Mouse (Mus musculus) intestine, embryonic 16.5 days (tissue): ENCODE measurements around the gene Galnt2. TPM values are rescaled to one million over a fixed set of nuclear protein-coding genes. Genes with fewer than 3 reads are reported as not detected.

Source experiments
- ATAC-seq: fragments of 200-750 bp; cut with Nextera tagmentation; 2 replicates; pipeline ENCODE4 v1.8.0; 2017; ENCODE audit warnings: moderate TSS enrichment, moderate library complexity
- H3K27ac ChIP-seq: fragments of 300-500 bp; sonication (generic); 2 replicates; pipeline ENCODE4 v1.5.1; 2014; ENCODE audit warnings: mild to moderate bottlenecking, low read length
- H3K27me3 ChIP-seq: fragments of 300-500 bp; sonication (generic); replicated peaks from 2 replicates; pipeline ENCODE4 v1.6.1; 2014; ENCODE audit warnings: low read length, control low read depth, mixed read lengths; ENCODE audit not compliant: control insufficient read depth, insufficient read depth
- H3K36me3 ChIP-seq: fragments of 300-500 bp; sonication (generic); 2 replicates; pipeline ENCODE4 v1.6.1; 2014; ENCODE audit warnings: low read length, control low read depth; ENCODE audit not compliant: control insufficient read depth, insufficient read depth
- H3K4me1 ChIP-seq: fragments of 300-500 bp; sonication (generic); 2 replicates; pipeline ENCODE4 v1.6.1; 2014; ENCODE audit warnings: low read length, control low read depth, mixed read lengths; ENCODE audit not compliant: control insufficient read depth, insufficient read depth
- H3K4me2 ChIP-seq: fragments of 300-500 bp; sonication (generic); 2 replicates; pipeline ENCODE4 v1.6.1; 2014; ENCODE audit warnings: low read depth, low read length, control low read depth
- H3K4me3 ChIP-seq: fragments of 300-500 bp; sonication (generic); 2 replicates; pipeline ENCODE4 v1.5.1; 2014; ENCODE audit warnings: mild to moderate bottlenecking, low read length
- H3K9ac ChIP-seq: fragments of 300-500 bp; sonication (generic); 2 replicates; pipeline ENCODE4 v1.6.1; 2014; ENCODE audit warnings: low read depth, low read length
- H3K9me3 ChIP-seq: fragments of 300-500 bp; sonication (generic); 2 replicates; pipeline ENCODE4 v1.6.1; 2016; ENCODE audit warnings: low read length, control low read depth; ENCODE audit not compliant: control insufficient read depth
- WGBS: fragments of 180-500 bp; shearing (Covaris S2); extraction: QIAGEN DNeasy Blood & Tissue Kit; methylation state at CpG from one replicate; pipeline ENCODE4 v1.1.7; 2014; 5-methylcytosine and 5-hydroxymethylcytosine counted together
- polyA plus RNA-seq: library from polyadenylated mRNA; unstranded; fragments of >200 nt; fragmentation: Nextera tagmentation; extraction: Ambion mirVana; gene quantifications from 2 replicates; pipeline ENCODE4 v1.2.1, GENCODE M21; 2015

Gene Galnt2
- polyA plus RNA-seq, 1 experiment from 2014 or later, result 35.9 TPM

GRCm38 (mm10) chr8:124317821-124318220, 86.6 kb downstream of the Galnt2 start:
- Histone ChIP-seq H3K36me3 (no peaks in the 10 kb centered on the region; the same call in 1 of the 2 replicates), H3K9ac (no peak overlapping the region), H3K4me2 (no peak overlapping the region), H3K9me3 (no peaks in the 10 kb centered on the region), H3K4me3 (no peak overlapping the region), H3K27ac (no peak overlapping the region), H3K4me1 (peaks cover 8% of the 10 kb centered on the region; the same call in 1 of the 2 replicates), H3K27me3 (no peaks in the 10 kb centered on the region)
- ATAC-seq, result no peak
- WGBS, result 89% methylated on average over 6 of the region's 6 CpGs

- Histone ChIP-seq H3K9ac (no peak overlapping the region), H3K36me3 (peaks cover 3% of the 10 kb centered on the region; the same call in 1 of the 2 replicates), H3K4me2 (no peak overlapping the region), H3K4me3 (no peak overlapping the region), H3K9me3 (no peaks in the 10 kb centered on the region), H3K4me1 (peaks cover 8% of the 10 kb centered on the region; the same call in 1 of the 2 replicates), H3K27me3 (no peaks in the 10 kb centered on the region), H3K27ac (no peak overlapping the region)
- WGBS, result 73% methylated on average over 11 of the region's 11 CpGs
- ATAC-seq, result no peak
Observed at GRCm38 (mm10) chr8:124318612-124319315, 87.6 kb downstream of the Galnt2 start.

- H3K4me3 ChIP-seq, result no peak overlapping the region
- 84% methylated on average over 4 of the region's 4 CpGs for WGBS
Observed at GRCm38 (mm10) chr8:124319316-124319652, 88.1 kb downstream of the Galnt2 start.

GRCm38 (mm10) chr8:124321227-124321840, 90.1 kb downstream of the Galnt2 start:
- H3K4me1 ChIP-seq, result 0 out of 2 replicates have a peak, but pooled peaks cover 7% of the 10 kb centered on the region

More at GRCm38 (mm10) chr8:124319316-124319652, 88.1 kb downstream of the Galnt2 start:
- no peak overlapping the region for H3K4me2 ChIP-seq
- H3K36me3 ChIP-seq, result peaks cover 7% of the 10 kb centered on the region; the same call in 1 of the 2 replicates
- no peaks in the 10 kb centered on the region for H3K27me3 ChIP-seq
- no peaks in the 10 kb centered on the region for H3K9me3 ChIP-seq
- no peak overlapping the region for H3K27ac ChIP-seq
- ATAC-seq, result no peak
- H3K9ac ChIP-seq, result no peak overlapping the region
- peaks cover 8% of the 10 kb centered on the region; the same call in 1 of the 2 replicates for H3K4me1 ChIP-seq

GRCm38 (mm10) chr8:124323356-124323755, 92.2 kb downstream of the Galnt2 start:
- no peak overlapping the region for H3K4me2 ChIP-seq
- H3K9ac ChIP-seq, result no peak overlapping the region
- H3K4me3 ChIP-seq, result no peak overlapping the region
- 0 out of 2 replicates have a peak, but pooled peaks cover 3% of the 10 kb centered on the region for H3K4me1 ChIP-seq
- ATAC-seq, result no peak
- no peak overlapping the region for H3K27ac ChIP-seq
- 84% methylated on average over 14 of the region's 14 CpGs for WGBS
- H3K9me3 ChIP-seq, result no peaks in the 10 kb centered on the region
- H3K36me3 ChIP-seq, result peaks cover 7% of the 10 kb centered on the region; the same call in 1 of the 2 replicates
- no peaks in the 10 kb centered on the region for H3K27me3 ChIP-seq

More at GRCm38 (mm10) chr8:124321227-124321840, 90.1 kb downstream of the Galnt2 start:
- H3K36me3 ChIP-seq, result peaks cover 7% of the 10 kb centered on the region; the same call in 1 of the 2 replicates
- WGBS, result 52% methylated on average over 12 of the region's 12 CpGs
- ATAC-seq, result no peak
- H3K4me2 ChIP-seq, result no peak overlapping the region
- H3K4me3 ChIP-seq, result no peak overlapping the region
- H3K9me3 ChIP-seq, result no peaks in the 10 kb centered on the region
- no peaks in the 10 kb centered on the region for H3K27me3 ChIP-seq
- H3K27ac ChIP-seq, result no peak overlapping the region
- no peak overlapping the region for H3K9ac ChIP-seq

GRCm38 (mm10) chr8:124328259-124328658, 97.1 kb downstream of the Galnt2 start:
- 76% methylated on average over 7 of the region's 7 CpGs for WGBS
- H3K27me3 ChIP-seq, result no peaks in the 10 kb centered on the region
- peaks cover 7% of the 10 kb centered on the region; the same call in 1 of the 2 replicates for H3K36me3 ChIP-seq
- ATAC-seq, result no peak
- H3K4me2 ChIP-seq, result no peak overlapping the region
- H3K4me1 ChIP-seq, result no peaks in the 10 kb centered on the region
- no peaks in the 10 kb centered on the region for H3K9me3 ChIP-seq
- H3K4me3 ChIP-seq, result no peak overlapping the region
- no peak overlapping the region for H3K9ac ChIP-seq
- H3K27ac ChIP-seq, result no peak overlapping the region

- no peaks in the 10 kb centered on the region for H3K9me3 ChIP-seq
- no peak overlapping the region for H3K27ac ChIP-seq
- 79% methylated on average over 10 of the region's 10 CpGs for WGBS
- peaks cover 5% of the 10 kb centered on the region; the same call in 1 of the 2 replicates for H3K36me3 ChIP-seq
- no peak overlapping the region for H3K4me2 ChIP-seq
- H3K4me3 ChIP-seq, result no peak overlapping the region
- H3K4me1 ChIP-seq, result no peaks in the 10 kb centered on the region
- H3K27me3 ChIP-seq, result no peaks in the 10 kb centered on the region
- ATAC-seq, result no peak
- H3K9ac ChIP-seq, result no peak overlapping the region
Observed at GRCm38 (mm10) chr8:124329690-124330089, 98.5 kb downstream of the Galnt2 start.

GRCm38 (mm10) chr8:124330433-124330832, 99.2 kb downstream of the Galnt2 start:
- H3K4me2 ChIP-seq, result no peak overlapping the region
- no peak overlapping the region for H3K9ac ChIP-seq
- no peak for ATAC-seq
- WGBS, result 73% methylated on average over 2 of the region's 3 CpGs
- H3K27ac ChIP-seq, result no peak overlapping the region
- no peaks in the 10 kb centered on the region for H3K9me3 ChIP-seq
- H3K4me1 ChIP-seq, result no peaks in the 10 kb centered on the region
- H3K36me3 ChIP-seq, result peaks cover 6% of the 10 kb centered on the region; the same call in 1 of the 2 replicates
- H3K27me3 ChIP-seq, result no peaks in the 10 kb centered on the region
- H3K4me3 ChIP-seq, result no peak overlapping the region

- no peak overlapping the region for H3K9ac ChIP-seq
- H3K27me3 ChIP-seq, result no peaks in the 10 kb centered on the region
- ATAC-seq, result no peak
- H3K4me1 ChIP-seq, result no peaks in the 10 kb centered on the region
- no peaks in the 10 kb centered on the region for H3K9me3 ChIP-seq
- peaks cover 6% of the 10 kb centered on the region; the same call in 1 of the 2 replicates for H3K36me3 ChIP-seq
- 88% methylated on average over 3 of the region's 3 CpGs for WGBS
- no peak overlapping the region for H3K4me2 ChIP-seq
- H3K27ac ChIP-seq, result no peak overlapping the region
- no peak overlapping the region for H3K4me3 ChIP-seq
Observed at GRCm38 (mm10) chr8:124331094-124331493, 99.9 kb downstream of the Galnt2 start.
